Mouse (Mus musculus): ENCODE measurements around the gene Rhox7b.
"Not testable (repeated sequence)": the region's sequence is repeated elsewhere in the genome, so short reads cannot be mapped to it uniquely, and the experiment has no call there.

Rhox7b gene
- long read RNA-seq, experiment 1, result 0 reads
- long read RNA-seq, experiment 2, result 0 reads

DNA sequence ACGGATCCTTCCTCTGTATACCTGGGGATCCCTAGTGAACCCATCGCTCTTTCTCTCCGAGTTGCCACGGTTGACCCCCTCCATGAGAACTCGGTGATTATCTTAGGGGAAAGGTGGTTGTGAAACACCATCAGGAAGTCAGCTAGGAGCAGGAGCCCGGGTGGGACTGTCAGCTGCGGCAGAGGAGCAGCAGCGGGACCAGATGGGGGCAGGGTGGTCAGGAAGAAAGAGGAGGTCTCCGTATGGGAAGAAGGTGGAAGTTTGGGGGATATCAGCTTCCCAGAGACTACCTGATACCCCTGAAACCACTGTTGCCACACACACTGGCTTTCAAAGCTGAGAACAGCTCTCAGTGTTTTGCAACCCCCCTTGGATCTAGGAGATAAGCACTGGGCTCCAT lies at the start of gene Rhox7b:
Gene Rhox7b, minus strand, starts transcription at position 101 of the 400 bp plus-strand sequence.
- intact Hi-C loops (cut with DNase I), result not testable (repeated sequence)

GRCm38 (mm10) chrX:37916311-37916710 lies 19.3 kb upstream of the Rhox7b start:
- intact Hi-C loops (cut with DNase I), result no loop called here

DNA sequence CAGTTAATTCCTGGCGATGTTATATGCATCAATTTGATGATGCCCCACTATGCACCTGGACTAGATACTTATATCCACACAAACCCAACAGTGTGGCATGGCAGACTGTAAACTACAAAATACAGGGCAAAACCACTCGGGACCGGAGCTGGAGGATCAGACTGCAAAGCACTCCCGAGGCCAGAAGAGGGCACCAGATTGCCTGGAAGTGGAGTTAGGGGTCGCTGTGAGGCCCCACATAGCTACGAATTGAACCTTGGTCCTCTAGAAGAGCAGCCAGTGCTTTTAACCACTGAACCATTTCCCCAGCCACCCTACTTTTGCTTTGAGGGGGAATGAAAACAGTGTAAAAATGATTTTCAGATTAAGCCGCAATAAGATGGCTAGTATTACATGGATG lies 11.5 kb upstream of the Rhox7b start:
- intact Hi-C loops (cut with DNase I), result no loop called here

DNA sequence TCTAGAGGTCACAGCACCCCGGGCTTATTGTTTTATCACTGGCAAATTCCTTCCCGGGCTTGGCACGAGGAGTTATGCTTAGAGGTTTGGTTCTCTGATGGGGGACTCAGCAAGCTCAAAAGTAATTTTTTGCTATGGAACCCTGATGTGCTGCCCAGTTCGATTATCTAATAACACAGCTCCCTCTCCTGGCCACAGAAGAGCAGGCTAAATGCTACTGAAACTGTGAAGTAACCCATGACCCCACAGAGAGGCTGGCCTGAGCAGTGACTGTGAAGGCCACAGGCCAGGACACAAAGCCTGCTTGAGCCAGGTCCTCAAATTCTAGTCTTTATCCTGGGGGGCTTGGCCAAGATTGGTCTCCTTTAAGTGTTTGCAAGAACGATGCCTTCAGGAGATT lies 6.7 kb upstream of the Rhox7b start:
- intact Hi-C loops (cut with DNase I), result no loop called here

- intact Hi-C loops (cut with DNase I), result not testable (repeated sequence)
Observed at GRCm38 (mm10) chrX:37901670-37902069, 4.6 kb upstream of the Rhox7b start, which contains the start of gene Rhox9. Rhox9 (minus strand) TSS chrX:37901770.

GRCm38 (mm10) chrX:37878844-37879243 lies 18.2 kb downstream of the Rhox7b start, which contains the start of gene Rhox8:
Rhox8 (minus strand) TSS chrX:37878944.
- intact Hi-C loops (cut with DNase I), result no loop called here

- intact Hi-C loops (cut with DNase I), result no loop called here
Observed at GRCm38 (mm10) chrX:37871641-37872040, 25.4 kb downstream of the Rhox7b start.
